Mouse (Mus musculus) cerebellum, postnatal 25 days (tissue): ENCODE measurements around the gene Cux2.
A peak's percentile ranks its signal among the peaks of the same experiment; 100 is the strongest.

Experiments used
- DNase-seq, 2 experiments: peaks; one replicate each; pipeline ENCODE4 v3.0.0; 2021; ENCODE audit warnings: mixed read lengths in 2 of 2

Cux2 gene

GRCm38 (mm10) chr5:121834241-121834606, 215.7 kb downstream of the Cux2 start:
- DNase-seq, result no peak

GRCm38 (mm10) chr5:121833572-121834240, 216.2 kb downstream of the Cux2 start:
- peak; percentile 63 to 70 for DNase-seq

GRCm38 (mm10) chr5:121833159-121833558, 216.7 kb downstream of the Cux2 start:
- no peak for DNase-seq

GRCm38 (mm10) chr5:121832376-121833155, 217.3 kb downstream of the Cux2 start:
- no peak for DNase-seq

- DNase-seq, result no peak
Measured at GRCm38 (mm10) chr5:121831002-121831601, 218.8 kb downstream of the Cux2 start.

- peak; percentile 83 to 86 for DNase-seq
Measured at GRCm38 (mm10) chr5:121828491-121829432, 221.1 kb downstream of the Cux2 start.

- no peak for DNase-seq
Measured at GRCm38 (mm10) chr5:121827876-121828275, 222.0 kb downstream of the Cux2 start.

- DNase-seq, result peak; percentile 63 to 64
Measured at GRCm38 (mm10) chr5:121825606-121826005, 224.3 kb downstream of the Cux2 start.

GRCm38 (mm10) chr5:121824121-121824520, 225.8 kb downstream of the Cux2 start:
- DNase-seq, result peak; percentile 28 to 38

- peak in 1 of 2 experiments; percentile 12 for DNase-seq
Measured at GRCm38 (mm10) chr5:121823668-121824067, 226.2 kb downstream of the Cux2 start.

- peak; percentile 28 to 32 for DNase-seq
Measured at GRCm38 (mm10) chr5:121822786-121823505, 227.0 kb downstream of the Cux2 start.

GRCm38 (mm10) chr5:121821552-121821951, 228.3 kb downstream of the Cux2 start:
- DNase-seq, result peak; percentile 55 to 69

GRCm38 (mm10) chr5:121821116-121821515, 228.8 kb downstream of the Cux2 start:
- DNase-seq, result peak; percentile 24 to 42

GRCm38 (mm10) chr5:121820657-121821056, 229.2 kb downstream of the Cux2 start:
- DNase-seq, result no peak

GRCm38 (mm10) chr5:121820161-121820560, 229.7 kb downstream of the Cux2 start:
- DNase-seq, result peak in 1 of 2 experiments; percentile 7

- DNase-seq, result peak in 1 of 2 experiments; percentile 5
Measured at GRCm38 (mm10) chr5:121819559-121819958, 230.3 kb downstream of the Cux2 start.

GRCm38 (mm10) chr5:121818862-121819261, 231.0 kb downstream of the Cux2 start:
- DNase-seq, result no peak

- peak in 1 of 2 experiments; percentile 18 for DNase-seq
Measured at GRCm38 (mm10) chr5:121818401-121818800, 231.5 kb downstream of the Cux2 start.

GRCm38 (mm10) chr5:121817551-121817950, 232.4 kb downstream of the Cux2 start:
- DNase-seq, result peak in 1 of 2 experiments; percentile 30

GRCm38 (mm10) chr5:121816611-121817010, 233.3 kb downstream of the Cux2 start:
- DNase-seq, result no peak

- DNase-seq, result no peak
Measured at GRCm38 (mm10) chr5:121815867-121816380, 234.0 kb downstream of the Cux2 start.
